Mouse (Mus musculus): ENCODE results near the gene Nphs1. TPM values are rescaled to one million over a fixed set of nuclear protein-coding genes. Genes with fewer than 3 reads are reported as not detected.

The Nphs1 gene
- total and polyA plus RNA-seq, 3 experiments: 1.2 to 2.3 TPM; not detected in 1

GRCm38 (mm10) chr7:30434701-30435100 lies 23.4 kb upstream of the Nphs1 start:
- H3K79me2 ChIP-seq (ENCODE audit: control insufficient read depth, insufficient read depth, low read length, poor library complexity): no peaks in the 10 kb centered on the region
- no peak overlapping the region for H3K9ac ChIP-seq (ENCODE audit: control insufficient read depth, low read depth, low read length, poor library complexity, severe bottlenecking)
- H3K27ac ChIP-seq (ENCODE audit: control insufficient read depth, low read depth, low read length): no peak overlapping the region
- H3K9me3 ChIP-seq (replicated peaks; ENCODE audit: insufficient read depth, low read length): no peaks in the 10 kb centered on the region
- no peaks in the 10 kb centered on the region for H3K4me1 ChIP-seq (ENCODE audit: control insufficient read depth in 1 of 2, insufficient read depth in 2 of 2, low read length in 2 of 2)
- no peak for DNase-seq (ENCODE audit: low read depth, low spot score)
- no peaks in the 10 kb centered on the region for H3K36me3 ChIP-seq (ENCODE audit: control insufficient read depth in 1 of 2, insufficient read depth in 2 of 2, low read length in 2 of 2)
- H3K4me3 ChIP-seq (ENCODE audit: control insufficient read depth in 1 of 2, insufficient read depth in 1 of 2, low read depth in 2 of 2, low read length in 2 of 2): no peak overlapping the region
- H3K27me3 ChIP-seq (ENCODE audit: control insufficient read depth in 1 of 2, insufficient read depth in 2 of 2, low read length in 2 of 2): no peaks in the 10 kb centered on the region
- TF ChIP-seq ZC3H11A (IDR thresholded peaks at IDR 0.05; ENCODE audit: low read depth, low read length): no peak

- no peaks in the 10 kb centered on the region for H3K79me2 ChIP-seq (ENCODE audit: control insufficient read depth, insufficient read depth, low read length, poor library complexity)
- H3K4me3 ChIP-seq (ENCODE audit: control insufficient read depth in 1 of 2, insufficient read depth in 1 of 2, low read depth in 2 of 2, low read length in 2 of 2): no peak overlapping the region
- no peak for DNase-seq (ENCODE audit: low read depth, low spot score)
- H3K4me1 ChIP-seq (ENCODE audit: control insufficient read depth in 1 of 2, insufficient read depth in 2 of 2, low read length in 2 of 2): no peaks in the 10 kb centered on the region
- H3K9me3 ChIP-seq (replicated peaks; ENCODE audit: insufficient read depth, low read length): no peaks in the 10 kb centered on the region
- H3K9ac ChIP-seq (ENCODE audit: control insufficient read depth, low read depth, low read length, poor library complexity, severe bottlenecking): no peak overlapping the region
- TF ChIP-seq ZNF384 (IDR thresholded peaks at IDR 0.05; ENCODE audit: low read depth, low read length) (no peak), KAT2A (conservative IDR thresholded peaks at IDR 0.05; ENCODE audit: low read depth, low read length) (no peak), MAFK (IDR thresholded peaks at IDR 0.05; ENCODE audit: borderline replicate concordance, low read depth, low read length) (no peak), NRF1 (IDR thresholded peaks at IDR 0.05; ENCODE audit: insufficient read depth, low read depth, low read length, poor library complexity, severe bottlenecking) (no peak), TAL1 (IDR thresholded peaks at IDR 0.05; ENCODE audit: low read length) (no peak), NELFE (IDR thresholded peaks at IDR 0.05; ENCODE audit: low read depth, low read length) (no peak), MAX (IDR thresholded peaks at IDR 0.05; ENCODE audit: low read length) (no peak)
- no peaks in the 10 kb centered on the region for H3K27me3 ChIP-seq (ENCODE audit: control insufficient read depth in 1 of 2, insufficient read depth in 2 of 2, low read length in 2 of 2)
- H3K36me3 ChIP-seq (ENCODE audit: control insufficient read depth in 1 of 2, insufficient read depth in 2 of 2, low read length in 2 of 2): no peaks in the 10 kb centered on the region
- H3K27ac ChIP-seq (ENCODE audit: control insufficient read depth, low read depth, low read length): no peak overlapping the region
Measured at GRCm38 (mm10) chr7:30435156-30435555, 23.0 kb upstream of the Nphs1 start.

- no peak overlapping the region for H3K9ac ChIP-seq (ENCODE audit: control insufficient read depth, low read depth, low read length, poor library complexity, severe bottlenecking)
- no peaks in the 10 kb centered on the region for H3K79me2 ChIP-seq (ENCODE audit: control insufficient read depth, insufficient read depth, low read length, poor library complexity)
- no peaks in the 10 kb centered on the region for H3K9me3 ChIP-seq (replicated peaks; ENCODE audit: insufficient read depth, low read length)
- TF ChIP-seq USF1 (IDR thresholded peaks at IDR 0.05; ENCODE audit: low read depth, low read length) (no peak), MAX (IDR thresholded peaks at IDR 0.05; ENCODE audit: low read length) (no peak), BHLHE40 (IDR thresholded peaks at IDR 0.05; ENCODE audit: borderline replicate concordance, low read depth, low read length) (no peak)
- no peaks in the 10 kb centered on the region for H3K4me1 ChIP-seq (ENCODE audit: control insufficient read depth in 1 of 2, insufficient read depth in 2 of 2, low read length in 2 of 2)
- H3K27ac ChIP-seq (ENCODE audit: control insufficient read depth, low read depth, low read length): no peak overlapping the region
- H3K36me3 ChIP-seq (ENCODE audit: control insufficient read depth in 1 of 2, insufficient read depth in 2 of 2, low read length in 2 of 2): no peaks in the 10 kb centered on the region
- H3K4me3 ChIP-seq (ENCODE audit: control insufficient read depth in 1 of 2, insufficient read depth in 1 of 2, low read depth in 2 of 2, low read length in 2 of 2): no peak overlapping the region
- DNase-seq (ENCODE audit: low read depth, low spot score): no peak
- H3K27me3 ChIP-seq (ENCODE audit: control insufficient read depth in 1 of 2, insufficient read depth in 2 of 2, low read length in 2 of 2): no peaks in the 10 kb centered on the region
Measured at GRCm38 (mm10) chr7:30436879-30437278, 21.2 kb upstream of the Nphs1 start.
